Mouse (Mus musculus): ENCODE data around the gene Gemin7.

Gemin7 gene

DNA sequence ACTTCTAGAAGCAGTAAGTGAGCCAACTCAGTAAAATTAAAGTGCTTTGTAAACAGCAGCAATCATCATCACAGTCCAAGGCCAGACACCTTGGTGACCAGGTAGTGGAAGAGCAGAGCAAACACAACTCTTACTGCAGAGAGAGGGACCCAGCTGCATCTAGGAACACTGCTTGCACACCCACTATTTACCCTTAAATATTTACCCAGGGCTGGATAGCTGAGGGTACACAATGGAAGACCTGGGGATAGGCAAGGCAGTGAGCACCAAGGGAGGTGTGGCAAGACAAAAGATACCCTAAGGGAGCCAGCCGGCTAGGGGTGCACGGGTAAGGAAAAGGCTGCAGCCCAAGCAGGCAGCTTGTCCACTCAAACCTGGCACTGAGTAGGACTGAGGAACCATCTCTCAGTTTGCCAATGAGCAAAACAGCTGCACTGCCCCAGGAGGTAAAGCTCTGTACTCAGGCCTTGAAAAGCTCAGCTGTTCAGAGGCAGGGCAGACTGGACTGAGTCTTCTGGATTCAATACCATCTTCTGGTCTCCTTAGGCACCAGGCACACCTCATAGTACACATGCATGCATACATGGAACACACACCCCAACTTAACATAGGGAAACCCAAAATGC is 29.9 kb downstream of the Gemin7 start:
- 56% methylated on average over 2 of the region's 2 CpGs for WGBS

DNA sequence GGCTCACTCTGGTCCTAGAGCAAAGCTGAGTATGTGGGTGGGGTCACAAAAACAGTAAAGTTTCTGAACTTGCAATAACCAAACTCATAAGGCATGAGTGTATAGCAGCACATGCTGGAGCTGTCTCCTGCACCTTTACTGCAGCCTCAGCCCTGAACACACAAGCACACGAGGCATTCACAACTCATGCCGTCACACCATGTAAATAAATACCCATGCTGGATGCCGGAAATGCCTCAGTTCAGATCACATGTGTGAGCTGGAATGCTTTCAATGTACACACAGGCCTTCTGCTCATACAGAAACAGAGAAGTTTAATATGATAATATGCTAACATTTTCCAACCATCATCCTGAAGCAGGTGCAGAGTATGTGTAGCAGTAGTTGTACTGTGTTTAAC is 31.4 kb downstream of the Gemin7 start:
- 30% methylated on average over 3 of the region's 3 CpGs for WGBS

DNA sequence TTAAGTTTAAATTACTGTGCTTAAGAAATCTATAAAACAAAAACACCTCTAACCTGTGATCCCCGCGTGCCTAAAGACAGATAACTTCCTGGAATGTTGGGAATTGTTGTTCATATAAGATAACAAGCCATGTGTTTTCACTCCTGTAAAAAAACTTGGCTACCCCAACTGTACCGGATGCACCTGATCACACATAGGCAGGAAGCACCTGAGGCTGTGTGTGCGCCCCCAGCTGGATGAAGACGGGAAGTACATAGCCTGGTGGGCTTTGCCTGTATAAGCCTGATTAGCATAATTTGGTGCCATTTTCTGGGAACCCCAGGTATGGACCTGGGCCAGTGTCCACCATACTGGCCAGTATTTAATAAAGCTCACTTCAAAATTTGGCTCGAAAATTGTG is 33.8 kb downstream of the Gemin7 start:
- WGBS, result 46% methylated on average over 6 of the region's 6 CpGs

DNA sequence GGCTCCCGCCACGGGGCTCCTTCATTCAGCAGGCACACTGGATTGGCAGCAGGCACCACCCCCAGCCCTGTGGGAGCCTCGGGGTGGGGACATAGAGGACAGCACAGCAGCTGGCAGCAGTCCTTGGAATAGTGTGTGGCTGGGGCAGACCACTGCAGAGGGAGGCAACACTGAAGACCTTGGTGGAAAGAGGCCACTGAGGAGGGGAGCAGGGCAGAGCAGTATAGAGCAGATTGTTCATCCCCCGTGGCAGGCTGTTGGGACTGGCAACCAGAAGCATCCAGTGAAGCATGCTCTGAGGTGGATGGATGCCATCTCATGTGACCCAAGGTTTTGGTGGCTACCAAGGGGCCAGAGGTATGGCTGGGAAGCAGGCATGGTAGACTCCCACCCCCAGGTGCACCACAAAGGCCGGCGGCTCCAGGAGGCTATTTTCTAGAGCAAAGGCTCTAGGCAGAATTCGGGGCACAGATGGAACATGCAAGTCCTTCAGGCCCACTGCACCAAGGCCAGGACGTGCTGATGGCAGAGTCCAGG is 35.2 kb downstream of the Gemin7 start:
- WGBS, result 44% methylated on average over 8 of the region's 8 CpGs

DNA sequence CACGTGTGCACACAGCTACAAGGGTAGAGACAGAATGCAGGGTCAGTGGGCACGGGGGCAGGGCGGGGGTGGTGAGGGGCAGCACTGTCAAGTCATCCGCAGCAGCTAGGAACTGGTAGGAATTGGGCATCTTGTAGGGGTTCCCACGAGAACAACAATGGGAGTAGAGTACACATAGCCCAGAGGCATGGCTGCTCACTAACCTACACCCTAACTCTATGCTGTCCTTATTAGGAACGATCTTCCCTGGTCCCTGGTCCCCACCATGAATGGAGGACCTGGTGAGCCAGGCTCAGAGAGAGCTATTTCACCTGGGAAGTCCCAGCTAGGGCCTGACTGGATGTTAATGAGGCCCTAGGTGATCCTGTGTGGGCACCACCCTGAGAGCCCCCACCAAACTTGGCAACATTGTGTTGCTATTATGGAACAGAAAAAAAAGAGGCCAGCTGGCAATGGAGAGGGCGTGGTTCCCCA is 35.7 kb downstream of the Gemin7 start:
- WGBS, result 57% methylated on average over 7 of the region's 7 CpGs

DNA sequence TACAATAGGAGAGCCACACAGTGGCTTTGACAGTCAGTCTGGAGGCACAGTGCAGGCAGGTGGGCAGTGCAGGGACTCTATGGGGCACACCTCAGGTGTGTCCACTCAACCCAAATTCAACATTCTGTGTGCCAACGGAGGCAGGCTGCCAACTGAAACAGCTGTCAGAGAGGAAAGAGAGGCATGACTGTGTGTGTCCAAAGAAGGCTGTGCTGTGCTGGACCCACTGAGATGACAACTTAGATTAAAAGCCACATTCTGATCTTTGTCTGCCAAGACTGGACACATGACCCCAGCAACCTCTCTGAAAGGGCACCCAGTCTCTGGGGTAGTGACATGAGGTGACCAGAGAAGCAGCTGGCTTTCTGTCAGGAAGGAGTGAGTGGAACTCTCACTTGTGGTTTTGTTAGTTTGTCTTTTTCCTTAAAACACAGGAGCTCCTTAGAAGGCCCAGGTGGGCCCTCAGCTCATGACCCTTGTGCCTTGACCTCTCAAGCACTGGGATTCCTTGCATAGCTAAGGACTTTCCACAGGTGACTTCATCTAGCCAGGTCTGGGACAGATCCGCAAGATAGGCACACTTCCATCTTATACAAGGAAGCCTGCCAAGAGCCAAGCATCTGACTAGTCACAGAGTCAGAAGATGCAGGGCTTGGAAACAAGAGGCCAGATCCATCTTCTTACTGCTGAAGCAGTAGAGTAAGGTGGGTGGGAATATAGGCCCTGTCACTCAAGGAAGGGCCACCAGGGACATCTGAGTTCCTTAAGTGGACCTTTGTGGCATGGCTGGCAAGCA is 36.4 kb downstream of the Gemin7 start:
- WGBS, result 67% methylated on average over 2 of the region's 2 CpGs

DNA sequence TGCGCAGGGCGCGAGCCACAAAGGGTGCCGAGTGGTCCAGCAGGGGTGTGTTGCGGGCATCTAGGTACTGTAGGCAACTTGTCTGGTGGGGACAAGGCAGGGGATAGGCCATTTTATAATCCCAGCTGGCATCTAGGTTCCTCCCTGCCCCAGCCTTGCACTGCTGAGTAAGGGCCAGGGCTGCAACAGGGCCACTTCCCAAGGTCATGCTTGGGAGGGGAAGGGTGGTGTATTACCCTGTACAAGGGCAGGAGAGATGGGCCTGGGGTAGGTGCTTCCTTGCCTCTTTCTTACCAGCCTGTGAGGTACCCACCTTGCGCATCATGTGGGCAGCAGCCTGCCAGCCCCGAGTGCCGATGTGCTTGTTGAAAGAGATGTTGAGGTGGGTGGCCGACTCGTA is 42.7 kb downstream of the Gemin7 start:
- WGBS, result 81% methylated on average over 10 of the region's 10 CpGs

DNA sequence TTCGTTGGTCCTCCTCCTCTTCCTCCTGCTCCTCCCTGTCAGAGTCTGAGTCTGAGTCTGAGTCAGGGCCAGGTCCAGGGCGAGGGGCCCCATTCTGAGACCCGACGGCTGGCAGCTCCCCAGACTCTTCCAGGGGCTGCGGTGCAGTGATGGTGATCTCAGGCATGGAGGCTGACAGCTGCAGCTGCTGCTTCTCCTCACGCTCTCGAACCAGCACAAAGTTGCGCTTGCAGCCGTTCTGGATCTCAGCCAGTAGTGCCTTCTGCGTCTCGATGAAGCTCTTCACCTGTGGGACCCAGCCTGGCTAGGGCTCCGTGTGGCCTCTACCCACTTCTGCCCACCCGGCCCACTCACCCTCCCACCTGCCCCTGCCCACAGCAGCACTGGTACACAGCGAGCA is 45.2 kb downstream of the Gemin7 start:
- 67% methylated on average over 14 of the region's 14 CpGs for WGBS

DNA sequence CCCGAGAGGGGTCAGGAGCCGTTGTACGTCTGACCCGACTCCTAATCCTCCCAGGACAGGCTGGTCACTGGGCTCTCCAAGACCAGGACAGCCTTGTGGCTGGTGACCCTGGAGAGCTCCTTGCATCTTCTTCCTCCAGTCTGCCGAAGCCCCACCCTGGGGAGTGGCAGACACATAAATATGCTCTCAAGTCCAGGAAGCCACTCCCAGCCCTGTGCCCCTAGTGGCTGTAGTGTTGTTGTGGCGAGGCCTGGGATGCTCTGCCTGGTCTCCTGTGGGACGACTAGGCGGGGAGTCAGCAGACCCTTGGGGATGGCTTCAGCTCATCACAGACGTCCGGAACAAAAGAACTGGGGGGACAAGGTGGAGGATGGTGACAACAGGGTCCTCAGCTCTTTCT is 46.3 kb downstream of the Gemin7 start:
- WGBS, result 80% methylated on average over 10 of the region's 10 CpGs

DNA sequence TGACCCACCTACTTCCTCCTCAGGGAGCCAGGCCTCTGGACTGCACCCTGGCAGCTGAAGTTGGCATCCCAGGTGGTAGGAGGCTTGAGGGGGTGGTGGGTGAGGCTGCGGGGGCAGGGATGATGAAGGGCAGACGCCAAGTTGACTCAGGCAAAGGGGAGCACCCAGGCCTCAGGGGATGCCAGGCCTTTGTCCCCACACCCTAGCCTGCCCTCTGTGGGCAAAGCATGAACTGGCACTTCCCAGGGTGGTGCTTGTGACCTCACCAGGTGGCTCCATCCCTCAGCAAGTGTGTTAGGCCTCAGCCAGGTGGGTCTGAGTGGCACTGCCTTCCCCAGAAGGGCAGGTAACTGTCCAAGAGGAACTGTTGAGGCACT is 52.3 kb downstream of the Gemin7 start:
- WGBS, result 57% methylated on average over 2 of the region's 2 CpGs

DNA sequence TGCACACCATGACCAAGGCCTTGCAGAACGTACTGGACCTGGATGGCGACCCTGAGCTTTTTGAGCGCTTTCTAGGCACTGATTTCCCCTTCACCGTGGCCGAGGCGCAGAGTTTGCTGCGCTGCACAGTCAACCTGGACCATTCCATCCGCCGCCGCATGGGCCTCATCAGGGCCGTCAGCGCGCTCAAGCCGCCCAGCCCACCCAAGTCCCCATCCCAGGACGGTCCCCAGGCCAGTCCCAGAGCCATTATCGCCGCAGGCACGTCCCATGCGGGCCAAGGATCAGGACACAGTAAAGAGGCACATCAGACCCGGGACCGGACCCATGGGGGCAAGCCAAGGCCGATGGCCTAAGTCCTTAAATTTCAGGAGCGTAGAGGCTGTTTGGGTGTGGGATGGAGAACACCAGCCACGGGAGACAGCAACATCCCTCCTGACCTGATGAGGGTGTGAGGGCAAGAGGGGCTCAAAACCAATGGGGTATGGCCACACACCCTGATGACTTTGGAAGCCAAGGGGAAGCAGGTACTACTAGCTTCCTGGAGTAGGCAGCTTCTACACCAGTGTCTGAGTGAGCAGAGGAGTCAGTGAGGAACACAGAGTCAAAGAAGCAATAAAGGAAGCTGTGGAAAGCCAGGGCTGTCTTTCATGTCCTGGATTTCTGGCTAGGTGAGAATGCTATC is 52.8 kb downstream of the Gemin7 start:
- 13% methylated on average over 24 of the region's 24 CpGs for WGBS

DNA sequence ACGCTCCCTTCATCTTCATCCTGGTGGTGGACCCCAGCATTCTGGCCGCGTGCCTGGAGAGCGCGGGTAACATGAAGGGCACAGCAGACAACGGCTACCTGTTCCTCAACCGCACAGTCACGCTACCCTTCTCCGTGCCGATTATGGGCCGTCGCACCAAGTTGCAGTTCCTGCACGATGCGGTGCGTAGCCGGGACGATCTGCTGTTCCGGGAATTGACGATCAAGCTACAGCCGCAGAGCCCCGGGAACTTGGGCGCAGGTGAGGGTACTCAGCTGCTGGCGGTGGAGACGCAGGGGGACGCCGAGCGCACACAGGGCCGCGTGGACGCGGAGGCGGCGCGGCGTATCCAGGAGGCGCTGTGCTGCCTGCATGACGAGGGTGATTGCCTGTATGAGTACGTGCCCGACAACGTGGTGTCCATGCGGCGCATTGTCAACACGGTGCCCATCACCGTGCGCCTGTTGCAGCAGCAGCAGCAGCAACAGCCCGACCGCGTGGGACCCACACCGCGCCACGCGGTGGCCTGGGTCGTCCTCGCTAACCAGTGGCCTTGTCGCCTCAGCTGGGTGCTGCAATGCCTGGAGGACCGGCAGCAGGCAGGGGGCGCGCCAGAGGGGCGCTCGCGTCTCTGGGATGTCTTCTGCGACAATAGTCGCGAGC is 53.5 kb downstream of the Gemin7 start:
- under 1% methylated on average over 64 of the region's 64 CpGs for WGBS

DNA sequence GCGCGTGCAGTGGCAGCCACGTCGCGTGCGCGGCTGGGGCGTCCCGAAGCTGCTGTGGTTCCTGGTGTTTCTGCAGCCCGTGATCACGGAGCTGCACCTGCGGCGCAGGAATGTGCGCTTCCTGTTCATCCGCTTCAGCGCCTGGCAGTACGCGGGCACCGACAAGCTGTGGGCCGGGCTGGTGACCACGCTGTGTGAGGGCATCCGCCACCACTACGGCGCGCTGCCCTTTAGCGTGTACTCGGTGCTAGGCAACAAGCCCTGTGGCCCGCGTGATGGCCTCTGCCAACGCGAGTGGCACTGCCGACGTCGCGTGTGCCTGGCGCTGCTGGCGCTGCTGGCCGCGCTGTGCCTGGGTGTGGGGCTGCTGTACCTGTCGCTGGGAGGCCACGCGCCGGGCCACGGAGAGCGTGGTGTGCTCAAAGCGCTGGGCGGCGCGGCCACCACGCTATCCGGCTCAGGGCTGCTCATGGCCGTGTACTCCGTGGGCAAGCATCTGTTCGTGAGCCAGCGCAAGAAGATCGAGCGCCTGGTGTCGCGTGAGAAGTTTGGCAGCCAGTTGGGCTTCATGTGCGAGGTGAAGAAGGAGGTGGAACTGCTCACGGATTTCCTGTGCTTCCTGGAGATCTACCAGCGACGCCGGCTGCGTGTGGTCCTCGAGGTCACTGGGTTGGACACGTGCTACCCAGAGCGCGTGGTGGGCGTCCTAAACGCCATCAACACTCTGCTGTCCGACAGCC is 54.2 kb downstream of the Gemin7 start:
- 7% methylated on average over 72 of the region's 72 CpGs for WGBS

DNA sequence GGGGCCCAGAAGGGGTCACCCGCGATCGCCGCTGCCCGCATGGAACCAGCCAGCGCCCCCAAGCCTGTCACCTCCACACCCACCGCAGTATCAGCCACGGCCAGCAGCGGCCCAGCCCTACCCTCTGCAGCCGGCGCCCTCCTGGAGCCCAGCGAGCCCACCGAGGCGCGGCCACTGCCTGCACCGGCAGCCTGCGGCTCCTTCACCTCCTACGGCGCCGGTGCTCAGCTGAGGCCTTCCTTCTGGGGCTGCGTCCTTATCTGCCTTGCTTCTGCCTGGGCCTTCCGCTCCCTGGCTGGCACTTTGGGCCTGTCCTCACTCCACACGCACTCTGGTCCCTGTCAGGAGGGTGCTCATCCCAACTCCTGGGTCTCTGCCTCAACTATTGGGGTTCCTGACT is 57.4 kb downstream of the Gemin7 start:
- WGBS, result 30% methylated on average over 23 of the region's 23 CpGs

DNA sequence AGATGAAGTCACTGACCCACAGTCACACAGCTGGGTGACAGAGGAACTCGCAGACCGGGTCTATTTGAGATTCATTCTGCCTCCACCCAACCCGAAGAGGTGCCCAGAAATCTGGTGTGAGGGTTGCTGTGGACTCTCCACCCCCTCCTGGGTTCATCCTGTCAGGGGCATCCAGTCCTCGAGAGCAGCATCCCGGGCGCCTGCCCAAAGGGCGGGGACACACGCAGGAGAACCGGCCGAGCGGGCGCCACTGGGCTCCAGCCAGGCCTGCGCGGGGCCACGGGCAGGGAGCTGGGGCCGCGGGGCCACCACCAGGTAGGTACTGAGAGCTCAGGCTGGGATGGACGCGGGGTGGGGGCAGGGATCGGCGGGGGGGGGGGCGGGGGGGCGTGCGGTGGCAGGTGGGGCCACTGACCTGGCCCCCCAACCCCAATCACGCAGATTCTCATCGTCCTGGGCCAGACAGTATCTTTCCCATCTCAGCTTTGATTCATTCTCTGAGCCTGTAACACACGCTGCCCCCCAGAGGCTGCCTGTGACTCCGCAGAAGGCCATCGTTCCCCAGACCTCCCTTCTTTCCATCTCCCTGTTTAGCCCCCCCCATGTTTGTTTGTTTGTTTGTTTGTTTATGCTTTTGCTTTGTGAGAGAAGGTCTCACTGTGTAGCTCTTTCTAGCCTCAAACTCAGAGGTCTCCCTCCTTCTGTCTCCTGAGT is 59.6 kb downstream of the Gemin7 start, which contains the start of gene Nkpd1:
Gene Nkpd1, plus strand, starts transcription at position 187 of the 714 bp plus-strand sequence.
- 6% methylated on average over 20 of the region's 29 CpGs for WGBS

All from cerebral cortex, adult 2 months (tissue).